Mouse (Mus musculus): ENCODE results near the gene Dvl2. TPM values are rescaled to one million over a fixed set of nuclear protein-coding genes. Genes with fewer than 3 reads are reported as not detected.
"Not testable (repeated sequence)": the region's sequence is repeated elsewhere in the genome, so short reads cannot be mapped to it uniquely, and the experiment has no call there.

The Dvl2 gene
- polyA plus RNA-seq (2011; ENCODE audit: insufficient read depth, insufficient read length, low read depth, missing spikeins), result 60.1 and 63.3 TPM in 2 replicates

- peak within 1 kb of the TSS; percentile 86 for H3K9ac ChIP-seq (ENCODE audit: low read depth, poor library complexity, severe bottlenecking)
- TF ChIP-seq CTCF (IDR thresholded peaks at IDR 0.05; ENCODE audit: low read depth, low read length) (no peak), EP300 (IDR thresholded peaks at IDR 0.05; ENCODE audit: insufficient read depth, low read depth, low read length) (peak; percentile 90), POLR2A (IDR thresholded peaks at IDR 0.05; ENCODE audit: insufficient read depth, low read length) (peak; percentile 88)
- peak within 1 kb of the TSS; percentile 87 for H3K4me3 ChIP-seq (ENCODE audit: low read depth, low read length)
- H3K27ac ChIP-seq (ENCODE audit: insufficient read depth, low read length), result peak within 1 kb of the TSS; percentile 73
- no peaks in the 10 kb centered on the region for H3K9me3 ChIP-seq (replicated peaks; ENCODE audit: control insufficient read depth, insufficient read depth, low read length, poor library complexity, severe bottlenecking)
- H3K36me3 ChIP-seq (ENCODE audit: control insufficient read depth, insufficient read depth, low read length, poor library complexity, severe bottlenecking), result peaks cover 33% of the 10 kb centered on the region
- H3K27me3 ChIP-seq (ENCODE audit: control insufficient read depth, insufficient read depth, low read length, poor library complexity, severe bottlenecking), result no peaks in the 10 kb centered on the region
- H3K4me1 ChIP-seq (ENCODE audit: control insufficient read depth, insufficient read depth, low read length), result no peaks in the 10 kb centered on the region
These were observed at the start of gene Dvl2 for GRCm38 (mm10) chr11:70000396-70000898. TSS of gene Dvl2 (plus strand) at chr11:70000595.

GRCm38 (mm10) chr11:69950807-69951459 lies 49.5 kb upstream of the Dvl2 start:
- H3K9ac ChIP-seq (ENCODE audit: low read depth, poor library complexity, severe bottlenecking), result no peak overlapping the region
- no peak overlapping the region for H3K27ac ChIP-seq (ENCODE audit: insufficient read depth, low read length)
- TF ChIP-seq CTCF (IDR thresholded peaks at IDR 0.05; ENCODE audit: low read depth, low read length) (peak; percentile 63), POLR2A (IDR thresholded peaks at IDR 0.05; ENCODE audit: insufficient read depth, low read length) (no peak)
- H3K9me3 ChIP-seq (replicated peaks; ENCODE audit: control insufficient read depth, insufficient read depth, low read length, poor library complexity, severe bottlenecking), result no peaks in the 10 kb centered on the region
- no peaks in the 10 kb centered on the region for H3K27me3 ChIP-seq (ENCODE audit: control insufficient read depth, insufficient read depth, low read length, poor library complexity, severe bottlenecking)
- no peak overlapping the region for H3K4me3 ChIP-seq (ENCODE audit: low read depth, low read length)
- no peaks in the 10 kb centered on the region for H3K4me1 ChIP-seq (ENCODE audit: control insufficient read depth, insufficient read depth, low read length)
- H3K36me3 ChIP-seq (ENCODE audit: control insufficient read depth, insufficient read depth, low read length, poor library complexity, severe bottlenecking), result no peaks in the 10 kb centered on the region

- Histone ChIP-seq H3K27me3 (ENCODE audit: control insufficient read depth, insufficient read depth, low read length, poor library complexity, severe bottlenecking) (no peaks in the 10 kb centered on the region), H3K36me3 (ENCODE audit: control insufficient read depth, insufficient read depth, low read length, poor library complexity, severe bottlenecking) (no peaks in the 10 kb centered on the region), H3K4me3 (ENCODE audit: low read depth, low read length) (no peak overlapping the region), H3K4me1 (ENCODE audit: control insufficient read depth, insufficient read depth, low read length) (no peaks in the 10 kb centered on the region), H3K9me3 (replicated peaks; ENCODE audit: control insufficient read depth, insufficient read depth, low read length, poor library complexity, severe bottlenecking) (no peaks in the 10 kb centered on the region), H3K9ac (ENCODE audit: low read depth, poor library complexity, severe bottlenecking) (no peak overlapping the region), H3K27ac (ENCODE audit: insufficient read depth, low read length) (no peak overlapping the region)
- no peak for TF ChIP-seq POLR2A (IDR thresholded peaks at IDR 0.05; ENCODE audit: insufficient read depth, low read length)
- TF ChIP-seq EP300 (IDR thresholded peaks at IDR 0.05; ENCODE audit: insufficient read depth, low read depth, low read length), result no peak
- peak; percentile 42 for TF ChIP-seq CTCF (IDR thresholded peaks at IDR 0.05; ENCODE audit: low read depth, low read length)
These were observed 48.1 kb upstream of the Dvl2 start for GRCm38 (mm10) chr11:69952274-69952673.

GRCm38 (mm10) chr11:69953267-69953915 lies 47.0 kb upstream of the Dvl2 start:
- TF ChIP-seq EP300 (IDR thresholded peaks at IDR 0.05; ENCODE audit: insufficient read depth, low read depth, low read length), result no peak
- no peak for TF ChIP-seq CTCF (IDR thresholded peaks at IDR 0.05; ENCODE audit: low read depth, low read length)
- TF ChIP-seq POLR2A (IDR thresholded peaks at IDR 0.05; ENCODE audit: insufficient read depth, low read length), result no peak
- Histone ChIP-seq H3K36me3 (ENCODE audit: control insufficient read depth, insufficient read depth, low read length, poor library complexity, severe bottlenecking) (no peaks in the 10 kb centered on the region), H3K4me1 (ENCODE audit: control insufficient read depth, insufficient read depth, low read length) (no peaks in the 10 kb centered on the region), H3K9me3 (replicated peaks; ENCODE audit: control insufficient read depth, insufficient read depth, low read length, poor library complexity, severe bottlenecking) (no peaks in the 10 kb centered on the region), H3K27me3 (ENCODE audit: control insufficient read depth, insufficient read depth, low read length, poor library complexity, severe bottlenecking) (no peaks in the 10 kb centered on the region), H3K9ac (ENCODE audit: low read depth, poor library complexity, severe bottlenecking) (no peak overlapping the region), H3K4me3 (ENCODE audit: low read depth, low read length) (no peak overlapping the region), H3K27ac (ENCODE audit: insufficient read depth, low read length) (no peak overlapping the region)

GRCm38 (mm10) chr11:69955618-69956017 lies 44.8 kb upstream of the Dvl2 start:
- not testable (repeated sequence) for H3K4me3 ChIP-seq (ENCODE audit: low read depth, low read length); H3K9me3 ChIP-seq (replicated peaks; ENCODE audit: control insufficient read depth, insufficient read depth, low read length, poor library complexity, severe bottlenecking); H3K4me1 ChIP-seq (ENCODE audit: control insufficient read depth, insufficient read depth, low read length); H3K36me3 ChIP-seq (ENCODE audit: control insufficient read depth, insufficient read depth, low read length, poor library complexity, severe bottlenecking); H3K27ac ChIP-seq (ENCODE audit: insufficient read depth, low read length); H3K27me3 ChIP-seq (ENCODE audit: control insufficient read depth, insufficient read depth, low read length, poor library complexity, severe bottlenecking); H3K9ac ChIP-seq (ENCODE audit: low read depth, poor library complexity, severe bottlenecking)

- TF ChIP-seq EP300 (IDR thresholded peaks at IDR 0.05; ENCODE audit: insufficient read depth, low read depth, low read length) (no peak), POLR2A (IDR thresholded peaks at IDR 0.05; ENCODE audit: insufficient read depth, low read length) (no peak), CTCF (IDR thresholded peaks at IDR 0.05; ENCODE audit: low read depth, low read length) (no peak)
These were observed 44.2 kb upstream of the Dvl2 start for GRCm38 (mm10) chr11:69956218-69956617.

More at GRCm38 (mm10) chr11:69956218-69956617, 44.2 kb upstream of the Dvl2 start:
- Histone ChIP-seq H3K27ac (ENCODE audit: insufficient read depth, low read length) (no peak overlapping the region), H3K4me3 (ENCODE audit: low read depth, low read length) (no peak overlapping the region), H3K4me1 (ENCODE audit: control insufficient read depth, insufficient read depth, low read length) (no peaks in the 10 kb centered on the region), H3K27me3 (ENCODE audit: control insufficient read depth, insufficient read depth, low read length, poor library complexity, severe bottlenecking) (no peaks in the 10 kb centered on the region), H3K9ac (ENCODE audit: low read depth, poor library complexity, severe bottlenecking) (no peak overlapping the region), H3K9me3 (replicated peaks; ENCODE audit: control insufficient read depth, insufficient read depth, low read length, poor library complexity, severe bottlenecking) (no peaks in the 10 kb centered on the region), H3K36me3 (ENCODE audit: control insufficient read depth, insufficient read depth, low read length, poor library complexity, severe bottlenecking) (no peaks in the 10 kb centered on the region)
